Mouse (Mus musculus) cerebellum, postnatal 4 days (tissue): ENCODE data around the gene Atxn2.

ENCODE experiments used
- DNase-seq, 2 experiments: peaks; one replicate each; pipeline ENCODE4 v3.0.0; 2022; ENCODE audit warnings: low spot score in 2 of 2, mixed read lengths in 1 of 2

Atxn2 gene

GRCm38 (mm10) chr5:121765020-121765419 is 53.9 kb downstream of the Atxn2 start:
- DNase-seq, result no peak

GRCm38 (mm10) chr5:121766038-121766773 is 55.1 kb downstream of the Atxn2 start:
- no peak for DNase-seq

GRCm38 (mm10) chr5:121767564-121767963 is 56.4 kb downstream of the Atxn2 start:
- no peak for DNase-seq

- no peak for DNase-seq
Measured at GRCm38 (mm10) chr5:121769827-121770226, 58.7 kb downstream of the Atxn2 start.

- no peak for DNase-seq
Measured at GRCm38 (mm10) chr5:121771611-121772010, 60.5 kb downstream of the Atxn2 start.

GRCm38 (mm10) chr5:121778485-121779119 is 67.5 kb downstream of the Atxn2 start:
- DNase-seq, result peak in 1 of 2 experiments; percentile 25

GRCm38 (mm10) chr5:121780180-121780579 is 69.0 kb downstream of the Atxn2 start:
- no peak for DNase-seq

GRCm38 (mm10) chr5:121782467-121782866 is 71.3 kb downstream of the Atxn2 start:
- no peak for DNase-seq

- no peak for DNase-seq
Measured at GRCm38 (mm10) chr5:121783862-121784500, 72.8 kb downstream of the Atxn2 start.

GRCm38 (mm10) chr5:121791026-121791425 is 79.9 kb downstream of the Atxn2 start:
- no peak for DNase-seq

GRCm38 (mm10) chr5:121795800-121796199 is 84.7 kb downstream of the Atxn2 start:
- no peak for DNase-seq

GRCm38 (mm10) chr5:121798447-121798846 is 87.3 kb downstream of the Atxn2 start:
- DNase-seq, result no peak

- no peak for DNase-seq
Measured at GRCm38 (mm10) chr5:121807186-121807585, 96.0 kb downstream of the Atxn2 start.

- DNase-seq, result no peak
Measured at GRCm38 (mm10) chr5:121808202-121808601, 97.1 kb downstream of the Atxn2 start.

GRCm38 (mm10) chr5:121809667-121810224 is 98.6 kb downstream of the Atxn2 start:
- DNase-seq, result no peak

- no peak for DNase-seq
Measured at GRCm38 (mm10) chr5:121810331-121811151, 99.4 kb downstream of the Atxn2 start.

GRCm38 (mm10) chr5:121811485-121811931 is 100.4 kb downstream of the Atxn2 start:
- DNase-seq, result no peak

GRCm38 (mm10) chr5:121812526-121813243 is 101.5 kb downstream of the Atxn2 start:
- DNase-seq, result no peak

GRCm38 (mm10) chr5:121813744-121814143 is 102.6 kb downstream of the Atxn2 start:
- no peak for DNase-seq

- DNase-seq, result peak in 1 of 2 experiments; percentile 49
Measured at GRCm38 (mm10) chr5:121815067-121815466, 103.9 kb downstream of the Atxn2 start.

GRCm38 (mm10) chr5:121815867-121816380 is 104.8 kb downstream of the Atxn2 start:
- no peak for DNase-seq
